Mouse (Mus musculus): Measurements from ENCODE around the gene Kdm4d. TPM values are rescaled to one million over a fixed set of nuclear protein-coding genes. Genes with fewer than 3 reads are reported as not detected.
A peak's percentile ranks its signal among the peaks of the same experiment; 100 is the strongest.

Gene Kdm4d
- 0.13 TPM in 1 of 2 replicates, not detected in the other for polyA plus RNA-seq (2014; fragmentation: Nextera tagmentation; extraction: Ambion mirVana)

- peak within 1 kb of the TSS; percentile 91 for H3K4me3 ChIP-seq (ENCODE audit: low read depth, low read length)
- peak within 1 kb of the TSS; percentile 79 for H3K4me2 ChIP-seq
These were observed at the start of gene Kdm4d, which contains the start of gene Cwc15 for GRCm38 (mm10) chr9:14500023-14500915. Gene Kdm4d (minus strand): TSS chr9:14500482. Gene Cwc15 (plus strand): TSS chr9:14500617.

GRCm38 (mm10) chr9:14548366-14548761, 48.1 kb upstream of the Kdm4d start:
- no peaks in the 10 kb centered on the region for H3K9me3 ChIP-seq (replicated peaks; ENCODE audit: control insufficient read depth, low read length)
- H3K4me2 ChIP-seq = no peak overlapping the region
- H3K9ac ChIP-seq (ENCODE audit: low read depth, low read length) = no peak overlapping the region
- peaks cover 12% of the 10 kb centered on the region for H3K4me1 ChIP-seq (ENCODE audit: control insufficient read depth, insufficient read depth, low read length)
- H3K36me3 ChIP-seq (ENCODE audit: control insufficient read depth, insufficient read depth, low read length) = peaks cover 29% of the 10 kb centered on the region; the same call in 1 of the 2 replicates
- no peak overlapping the region for H3K27ac ChIP-seq (ENCODE audit: low read depth, low read length)
- no peak overlapping the region for H3K4me3 ChIP-seq (ENCODE audit: low read depth, low read length)
- WGBS (ENCODE audit: insufficient replicate concordance) = 75% methylated on average over 11 of the region's 11 CpGs
- no peaks in the 10 kb centered on the region for H3K27me3 ChIP-seq (ENCODE audit: control insufficient read depth, insufficient read depth, low read length)
- ATAC-seq (replicated peaks; ENCODE audit: insufficient number of reproducible peaks, low FRiP score, low TSS enrichment) = no peak

More at GRCm38 (mm10) chr9:14500023-14500915, at the start of gene Kdm4d, which contains the start of gene Cwc15:
- Histone ChIP-seq H3K27ac (ENCODE audit: low read depth, low read length) (peak within 1 kb of the TSS; percentile 59), H3K9me3 (replicated peaks; ENCODE audit: control insufficient read depth, low read length) (no peaks in the 10 kb centered on the region), H3K4me1 (ENCODE audit: control insufficient read depth, insufficient read depth, low read length) (no peaks in the 10 kb centered on the region), H3K36me3 (ENCODE audit: control insufficient read depth, insufficient read depth, low read length) (peaks cover 20% of the 10 kb centered on the region), H3K27me3 (ENCODE audit: control insufficient read depth, insufficient read depth, low read length) (no peaks in the 10 kb centered on the region), H3K9ac (ENCODE audit: low read depth, low read length) (peak within 1 kb of the TSS; percentile 91)
- peak; percentile 99 for ATAC-seq (replicated peaks; ENCODE audit: insufficient number of reproducible peaks, low FRiP score, low TSS enrichment)
- under 1% methylated on average over 59 of the region's 59 CpGs for WGBS (ENCODE audit: insufficient replicate concordance)

GRCm38 (mm10) chr9:14547584-14548365, 47.5 kb upstream of the Kdm4d start:
- no peak for ATAC-seq (replicated peaks; ENCODE audit: insufficient number of reproducible peaks, low FRiP score, low TSS enrichment)
- 54% methylated on average over 12 of the region's 12 CpGs for WGBS (ENCODE audit: insufficient replicate concordance)
- Histone ChIP-seq H3K9ac (ENCODE audit: low read depth, low read length) (no peak overlapping the region), H3K27ac (ENCODE audit: low read depth, low read length) (no peak overlapping the region), H3K36me3 (ENCODE audit: control insufficient read depth, insufficient read depth, low read length) (peaks cover 26% of the 10 kb centered on the region; the same call in 1 of the 2 replicates), H3K4me2 (no peak overlapping the region), H3K4me1 (ENCODE audit: control insufficient read depth, insufficient read depth, low read length) (peaks cover 12% of the 10 kb centered on the region), H3K9me3 (replicated peaks; ENCODE audit: control insufficient read depth, low read length) (no peaks in the 10 kb centered on the region), H3K4me3 (ENCODE audit: low read depth, low read length) (no peak overlapping the region), H3K27me3 (ENCODE audit: control insufficient read depth, insufficient read depth, low read length) (no peaks in the 10 kb centered on the region)

- peaks cover 12% of the 10 kb centered on the region for H3K4me1 ChIP-seq (ENCODE audit: control insufficient read depth, insufficient read depth, low read length)
- 0 out of 2 replicates have a peak, but pooled peaks have one; percentile 14 for ATAC-seq (replicated peaks; ENCODE audit: insufficient number of reproducible peaks, low FRiP score, low TSS enrichment)
- H3K4me3 ChIP-seq (ENCODE audit: low read depth, low read length) = no peak overlapping the region
- H3K27me3 ChIP-seq (ENCODE audit: control insufficient read depth, insufficient read depth, low read length) = no peaks in the 10 kb centered on the region
- no peak overlapping the region for H3K9ac ChIP-seq (ENCODE audit: low read depth, low read length)
- no peaks in the 10 kb centered on the region for H3K9me3 ChIP-seq (replicated peaks; ENCODE audit: control insufficient read depth, low read length)
- H3K36me3 ChIP-seq (ENCODE audit: control insufficient read depth, insufficient read depth, low read length) = peaks cover 21% of the 10 kb centered on the region
- WGBS (ENCODE audit: insufficient replicate concordance) = 32% methylated on average over 9 of the region's 9 CpGs
- H3K27ac ChIP-seq (ENCODE audit: low read depth, low read length) = no peak overlapping the region
- H3K4me2 ChIP-seq = no peak overlapping the region
These were observed 43.9 kb upstream of the Kdm4d start for GRCm38 (mm10) chr9:14544034-14544757.

- no peak overlapping the region for H3K4me2 ChIP-seq
- ATAC-seq (replicated peaks; ENCODE audit: insufficient number of reproducible peaks, low FRiP score, low TSS enrichment) = no peak
- no peak overlapping the region for H3K27ac ChIP-seq (ENCODE audit: low read depth, low read length)
- H3K9ac ChIP-seq (ENCODE audit: low read depth, low read length) = no peak overlapping the region
- WGBS (ENCODE audit: insufficient replicate concordance) = 80% methylated on average over 9 of the region's 9 CpGs
- no peaks in the 10 kb centered on the region for H3K9me3 ChIP-seq (replicated peaks; ENCODE audit: control insufficient read depth, low read length)
- H3K4me1 ChIP-seq (ENCODE audit: control insufficient read depth, insufficient read depth, low read length) = no peaks in the 10 kb centered on the region
- H3K4me3 ChIP-seq (ENCODE audit: low read depth, low read length) = no peak overlapping the region
- no peaks in the 10 kb centered on the region for H3K27me3 ChIP-seq (ENCODE audit: control insufficient read depth, insufficient read depth, low read length)
- H3K36me3 ChIP-seq (ENCODE audit: control insufficient read depth, insufficient read depth, low read length) = peaks cover 5% of the 10 kb centered on the region; the same call in 1 of the 2 replicates
These were observed 34.7 kb upstream of the Kdm4d start for GRCm38 (mm10) chr9:14534833-14535456.

- WGBS (ENCODE audit: insufficient replicate concordance) = 75% methylated on average over 2 of the region's 2 CpGs
- H3K4me3 ChIP-seq (ENCODE audit: low read depth, low read length) = no peak overlapping the region
- H3K36me3 ChIP-seq (ENCODE audit: control insufficient read depth, insufficient read depth, low read length) = no peaks in the 10 kb centered on the region
- ATAC-seq (replicated peaks; ENCODE audit: insufficient number of reproducible peaks, low FRiP score, low TSS enrichment) = no peak
- no peak overlapping the region for H3K27ac ChIP-seq (ENCODE audit: low read depth, low read length)
- H3K27me3 ChIP-seq (ENCODE audit: control insufficient read depth, insufficient read depth, low read length) = no peaks in the 10 kb centered on the region
- no peaks in the 10 kb centered on the region for H3K4me1 ChIP-seq (ENCODE audit: control insufficient read depth, insufficient read depth, low read length)
- no peak overlapping the region for H3K9ac ChIP-seq (ENCODE audit: low read depth, low read length)
- no peak overlapping the region for H3K4me2 ChIP-seq
- no peaks in the 10 kb centered on the region for H3K9me3 ChIP-seq (replicated peaks; ENCODE audit: control insufficient read depth, low read length)
These were observed 33.4 kb upstream of the Kdm4d start for GRCm38 (mm10) chr9:14533659-14534058.

- WGBS (ENCODE audit: insufficient replicate concordance) = 52% methylated on average over 3 of the region's 3 CpGs
- Histone ChIP-seq H3K4me1 (ENCODE audit: control insufficient read depth, insufficient read depth, low read length) (no peaks in the 10 kb centered on the region), H3K4me2 (no peak overlapping the region), H3K27me3 (ENCODE audit: control insufficient read depth, insufficient read depth, low read length) (no peaks in the 10 kb centered on the region), H3K9ac (ENCODE audit: low read depth, low read length) (no peak overlapping the region), H3K4me3 (ENCODE audit: low read depth, low read length) (no peak overlapping the region), H3K36me3 (ENCODE audit: control insufficient read depth, insufficient read depth, low read length) (no peaks in the 10 kb centered on the region), H3K9me3 (replicated peaks; ENCODE audit: control insufficient read depth, low read length) (no peaks in the 10 kb centered on the region), H3K27ac (ENCODE audit: low read depth, low read length) (no peak overlapping the region)
- ATAC-seq (replicated peaks; ENCODE audit: insufficient number of reproducible peaks, low FRiP score, low TSS enrichment) = no peak
These were observed 32.0 kb upstream of the Kdm4d start for GRCm38 (mm10) chr9:14532283-14532682.

- no peaks in the 10 kb centered on the region for H3K4me1 ChIP-seq (ENCODE audit: control insufficient read depth, insufficient read depth, low read length)
- ATAC-seq (replicated peaks; ENCODE audit: insufficient number of reproducible peaks, low FRiP score, low TSS enrichment) = no peak
- H3K4me2 ChIP-seq = no peak overlapping the region
- no peaks in the 10 kb centered on the region for H3K27me3 ChIP-seq (ENCODE audit: control insufficient read depth, insufficient read depth, low read length)
- no peak overlapping the region for H3K9ac ChIP-seq (ENCODE audit: low read depth, low read length)
- H3K9me3 ChIP-seq (replicated peaks; ENCODE audit: control insufficient read depth, low read length) = no peaks in the 10 kb centered on the region
- no peaks in the 10 kb centered on the region for H3K36me3 ChIP-seq (ENCODE audit: control insufficient read depth, insufficient read depth, low read length)
- H3K27ac ChIP-seq (ENCODE audit: low read depth, low read length) = no peak overlapping the region
- H3K4me3 ChIP-seq (ENCODE audit: low read depth, low read length) = no peak overlapping the region
- 62% methylated on average over 5 of the region's 5 CpGs for WGBS (ENCODE audit: insufficient replicate concordance)
These were observed 29.7 kb upstream of the Kdm4d start for GRCm38 (mm10) chr9:14530004-14530403.
